Mouse (Mus musculus) midbrain, postnatal 0 days (tissue): ENCODE data around the gene Gopc. TPM values are rescaled to one million over a fixed set of nuclear protein-coding genes. Genes with fewer than 3 reads are reported as not detected.

Source experiments
- ATAC-seq: fragments of 200-750 bp; cut with Nextera tagmentation; 2 replicates; pipeline ENCODE4 v1.8.0; 2017; ENCODE audit warnings: moderate number of reproducible peaks, mild to moderate bottlenecking, moderate TSS enrichment, moderate library complexity; ENCODE audit not compliant: low FRiP score
- DNase-seq: peaks from one replicate; pipeline ENCODE4 v3.0.0-alpha.2; 2015; ENCODE audit warnings: low spot score
- H3K27ac ChIP-seq: fragments of 300-500 bp; sonication (generic); 2 replicates; pipeline ENCODE4 v1.5.1; 2014; ENCODE audit warnings: low read depth, mild to moderate bottlenecking, low read length, mixed read lengths
- H3K27me3 ChIP-seq: fragments of 300-500 bp; sonication (generic); 2 replicates; pipeline ENCODE4 v1.6.1; 2014; ENCODE audit warnings: low read length, control low read depth, mixed read lengths; ENCODE audit not compliant: insufficient read depth
- H3K36me3 ChIP-seq: fragments of 300-500 bp; sonication (generic); 2 replicates; pipeline ENCODE4 v1.6.1; 2014; ENCODE audit warnings: low read length, control low read depth, mixed read lengths; ENCODE audit not compliant: insufficient read depth
- H3K4me1 ChIP-seq: fragments of 300-500 bp; sonication (generic); 2 replicates; pipeline ENCODE4 v1.6.1; 2014; ENCODE audit warnings: mild to moderate bottlenecking, control low read depth, antibody characterized with exemption, low read length, mixed read lengths; ENCODE audit not compliant: insufficient read depth
- H3K4me2 ChIP-seq: fragments of 300-500 bp; sonication (generic); 2 replicates; pipeline ENCODE4 v1.6.1; 2014; ENCODE audit warnings: low read depth, mild to moderate bottlenecking, low read length, mixed read lengths; ENCODE audit not compliant: poor library complexity, severe bottlenecking
- H3K4me3 ChIP-seq: fragments of 300-500 bp; sonication (generic); 2 replicates; pipeline ENCODE4 v1.5.1; 2014; ENCODE audit warnings: low read depth, mild to moderate bottlenecking, low read length, moderate library complexity
- H3K9ac ChIP-seq: fragments of 300-500 bp; sonication (generic); replicated peaks from 2 replicates; pipeline ENCODE4 v1.6.1; 2014; ENCODE audit warnings: mild to moderate bottlenecking, low read length, moderate library complexity, mixed read lengths; ENCODE audit not compliant: poor library complexity, severe bottlenecking
- H3K9me3 ChIP-seq: fragments of 300-500 bp; sonication (generic); 2 replicates; pipeline ENCODE4 v1.6.1; 2016; ENCODE audit warnings: low read length, control low read depth
- CTCF ChIP-seq: IDR thresholded peaks from 2 replicates; pipeline ENCODE4 v1.5.1; 2016; ENCODE audit warnings: antibody characterized with exemption, mild to moderate bottlenecking
- WGBS: fragments of 180-500 bp; shearing (Covaris S2); extraction: QIAGEN DNeasy Blood & Tissue Kit; methylation state at CpG from one replicate; pipeline ENCODE4 v1.1.7; 2014; 5-methylcytosine and 5-hydroxymethylcytosine counted together
- polyA plus RNA-seq: library from polyadenylated mRNA; unstranded; fragments of >200 nt; fragmentation: Nextera tagmentation; extraction: Ambion mirVana; gene quantifications from 2 replicates; pipeline ENCODE4 v1.2.1, GENCODE M21; 2015
- total RNA-seq: library from RNA; depleted of rRNA; stranded (reverse); fragments of >200 nt; gene quantifications from 2 replicates; pipeline ENCODE4 v1.2.3, GENCODE M21; 2014

The Gopc gene
- total and polyA plus RNA-seq, 2 experiments from 2014 or later = 18.0 to 23.1 TPM

GRCm38 (mm10) chr10:52417299-52417997 lies 35.5 kb upstream of the Gopc start, which contains the start of gene Nus1:
TSS of gene Nus1 (plus strand) at chr10:52417547.
- DNase-seq = peak; percentile 99
- H3K4me1 ChIP-seq = peaks cover 10% of the 10 kb centered on the region; the same call in 1 of the 2 replicates
- TF ChIP-seq CTCF = peak; percentile 94
- peak within 1 kb of the TSS; percentile 73 for H3K4me2 ChIP-seq
- no peaks in the 10 kb centered on the region for H3K27me3 ChIP-seq
- ATAC-seq = peak; percentile 99
- H3K27ac ChIP-seq = peak within 1 kb of the TSS; percentile 96
- H3K9me3 ChIP-seq = no peaks in the 10 kb centered on the region
- under 1% methylated on average over 58 of the region's 79 CpGs for WGBS
- H3K9ac ChIP-seq = peak within 1 kb of the TSS; percentile 84
- H3K4me3 ChIP-seq = peak within 1 kb of the TSS; percentile 97
- no peaks in the 10 kb centered on the region for H3K36me3 ChIP-seq

GRCm38 (mm10) chr10:52416458-52416857 lies 34.5 kb upstream of the Gopc start:
- TF ChIP-seq CTCF = no peak
- Histone ChIP-seq H3K4me2 (peak overlapping the region; percentile 52), H3K27me3 (no peaks in the 10 kb centered on the region), H3K4me3 (peak overlapping the region; percentile 97; the same call in 1 of the 2 replicates), H3K9me3 (no peaks in the 10 kb centered on the region), H3K27ac (0 out of 2 replicates have a peak overlapping the region, but pooled peaks have one; percentile 68), H3K9ac (no peak overlapping the region), H3K4me1 (peaks cover 10% of the 10 kb centered on the region; the same call in 1 of the 2 replicates), H3K36me3 (no peaks in the 10 kb centered on the region)
- 73% methylated on average over 2 of the region's 2 CpGs for WGBS
- DNase-seq (no peak), ATAC-seq (no peak)

GRCm38 (mm10) chr10:52415020-52415419 lies 33.1 kb upstream of the Gopc start:
- H3K9me3 ChIP-seq = no peaks in the 10 kb centered on the region
- H3K4me2 ChIP-seq = no peak overlapping the region
- WGBS = 88% methylated on average over 2 of the region's 2 CpGs
- H3K27me3 ChIP-seq = no peaks in the 10 kb centered on the region
- ATAC-seq = no peak
- H3K36me3 ChIP-seq = no peaks in the 10 kb centered on the region
- no peak overlapping the region for H3K9ac ChIP-seq
- no peak overlapping the region for H3K27ac ChIP-seq
- peaks cover 10% of the 10 kb centered on the region; the same call in 1 of the 2 replicates for H3K4me1 ChIP-seq
- no peak overlapping the region for H3K4me3 ChIP-seq
- no peak for TF ChIP-seq CTCF
- DNase-seq = no peak

- Histone ChIP-seq H3K9me3 (no peaks in the 10 kb centered on the region), H3K4me2 (no peak overlapping the region), H3K27ac (no peak overlapping the region), H3K4me1 (no peaks in the 10 kb centered on the region), H3K27me3 (no peaks in the 10 kb centered on the region), H3K36me3 (no peaks in the 10 kb centered on the region), H3K9ac (no peak overlapping the region), H3K4me3 (no peak overlapping the region)
- 86% methylated on average over 2 of the region's 2 CpGs for WGBS
- no peak for TF ChIP-seq CTCF
- no peak for DNase-seq
- no peak for ATAC-seq
These were observed 25.6 kb upstream of the Gopc start for GRCm38 (mm10) chr10:52407526-52407925.

GRCm38 (mm10) chr10:52405160-52405559 lies 23.2 kb upstream of the Gopc start:
- ATAC-seq (no peak), DNase-seq (no peak)
- Histone ChIP-seq H3K27ac (no peak overlapping the region), H3K27me3 (no peaks in the 10 kb centered on the region), H3K4me2 (no peak overlapping the region), H3K4me1 (no peaks in the 10 kb centered on the region), H3K9ac (no peak overlapping the region), H3K9me3 (no peaks in the 10 kb centered on the region), H3K36me3 (no peaks in the 10 kb centered on the region), H3K4me3 (no peak overlapping the region)
- no peak for TF ChIP-seq CTCF
- 92% methylated on average over 13 of the region's 13 CpGs for WGBS

GRCm38 (mm10) chr10:52399722-52400121 lies 17.8 kb upstream of the Gopc start:
- no peak for DNase-seq
- H3K4me1 ChIP-seq = no peaks in the 10 kb centered on the region
- TF ChIP-seq CTCF = no peak
- no peaks in the 10 kb centered on the region for H3K27me3 ChIP-seq
- no peak overlapping the region for H3K9ac ChIP-seq
- ATAC-seq = no peak
- H3K4me3 ChIP-seq = no peak overlapping the region
- no peaks in the 10 kb centered on the region for H3K9me3 ChIP-seq
- H3K4me2 ChIP-seq = no peak overlapping the region
- H3K27ac ChIP-seq = no peak overlapping the region
- no peaks in the 10 kb centered on the region for H3K36me3 ChIP-seq
- 71% methylated on average over 3 of the region's 3 CpGs for WGBS
